Mouse (Mus musculus): ENCODE results near the gene Fbxo44. TPM values are rescaled to one million over a fixed set of nuclear protein-coding genes. Genes with fewer than 3 reads are reported as not detected.
"Not testable (repeated sequence)": the region's sequence is repeated elsewhere in the genome, so short reads cannot be mapped to it uniquely, and the experiment has no call there.

Gene Fbxo44
- 82.2 and 82.5 TPM in 2 replicates for polyA plus RNA-seq (2014; fragmentation: Nextera tagmentation; extraction: Ambion mirVana)

DNA sequence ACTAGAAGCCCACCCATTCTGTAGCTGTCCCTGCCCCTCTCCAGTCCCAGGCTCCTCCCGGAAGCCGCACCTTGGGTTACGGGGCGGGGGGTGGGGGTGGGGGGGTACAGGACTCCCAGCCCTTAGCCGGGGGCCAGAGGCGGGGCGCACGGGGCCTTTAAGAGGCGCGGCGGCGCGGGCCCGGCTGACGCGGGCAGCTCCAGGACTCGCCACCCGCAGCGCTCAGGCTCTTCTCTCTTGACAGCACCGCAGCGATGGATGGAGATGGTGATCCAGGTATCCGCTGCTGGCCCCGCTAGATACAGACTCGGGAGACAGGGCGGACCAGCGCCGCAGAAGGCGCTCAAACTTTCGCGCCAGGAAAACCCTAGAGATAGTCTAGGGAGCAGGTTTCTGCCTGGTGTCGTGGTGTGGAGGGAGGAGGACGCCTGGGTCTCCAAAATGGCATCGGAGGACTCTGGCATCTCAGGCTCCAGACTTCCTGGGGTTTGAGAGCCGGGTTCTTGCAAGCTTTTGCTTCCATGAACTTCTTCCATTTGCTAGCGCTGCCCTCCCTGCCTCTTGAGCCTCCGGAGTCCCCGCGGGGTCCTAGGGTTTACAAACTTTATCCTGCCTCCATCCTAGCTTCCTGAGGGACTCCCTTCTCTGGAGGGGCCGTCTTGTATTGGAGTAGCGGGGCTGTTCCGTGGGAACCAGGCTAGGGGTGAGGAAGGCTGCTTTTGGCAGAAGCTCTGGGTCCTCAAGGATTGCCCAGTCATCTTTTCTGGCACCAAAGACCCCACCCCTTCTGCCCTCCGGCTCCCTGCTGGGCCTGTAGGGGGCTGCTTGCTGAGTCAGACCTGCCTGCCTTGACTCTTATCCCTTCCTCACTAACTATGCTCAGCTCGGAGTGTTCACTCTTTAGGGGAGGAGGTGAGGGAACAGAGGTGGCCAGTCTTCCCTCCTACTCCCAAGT lies at the start of gene Fbxo44, which contains the start of gene Fbxo2:
TSS of gene Fbxo44 (minus strand) at position 47 of the 955 bp plus-strand sequence.
TSS of gene Fbxo2 (plus strand) at position 186 of the 955 bp plus-strand sequence.
- 1% methylated on average over 43 of the region's 43 CpGs for WGBS
- Histone ChIP-seq H3K36me3 (ENCODE audit: control insufficient read depth, insufficient read depth, low read length) (peaks cover 5% of the 10 kb centered on the region; the same call in 1 of the 2 replicates), H3K4me3 (ENCODE audit: low read depth, low read length) (peak within 1 kb of the TSS; percentile 73), H3K9me3 (ENCODE audit: control insufficient read depth, low read length) (no peaks in the 10 kb centered on the region), H3K27me3 (ENCODE audit: control insufficient read depth, insufficient read depth, low read length) (peaks cover 48% of the 10 kb centered on the region), H3K27ac (ENCODE audit: low read depth, low read length) (peak within 1 kb of the TSS; percentile 91), H3K9ac (ENCODE audit: low read depth, low read length) (peak within 1 kb of the TSS; percentile 85), H3K4me1 (replicated peaks; ENCODE audit: control insufficient read depth, insufficient read depth, low read length) (peaks cover 14% of the 10 kb centered on the region), H3K4me2 (replicated peaks; ENCODE audit: low read depth, low read length) (peak within 1 kb of the TSS; percentile 93)
- DNase-seq (ENCODE audit: low spot score) (peak; percentile 61), ATAC-seq (ENCODE audit: low FRiP score) (no peak; the same call in 1 of the 2 replicates)

DNA sequence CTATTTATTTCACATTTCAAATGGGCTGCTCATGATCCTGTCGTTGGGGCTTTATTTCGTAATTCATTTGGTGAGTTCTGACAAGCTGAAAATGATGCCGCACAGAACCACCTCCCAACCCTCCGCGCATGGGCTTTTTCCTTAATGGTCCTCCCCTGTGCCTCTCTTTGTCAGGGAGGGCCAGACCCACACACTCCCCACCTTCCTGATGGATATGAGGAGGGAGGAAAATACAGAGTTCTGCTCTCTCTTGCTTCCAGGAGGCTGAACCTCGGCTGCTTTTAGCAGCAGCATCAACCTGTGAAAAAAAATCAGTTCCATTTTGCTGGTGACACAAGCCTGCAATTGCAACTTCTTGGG lies 44.6 kb upstream of the Fbxo44 start:
- no peaks in the 10 kb centered on the region for H3K36me3 ChIP-seq (ENCODE audit: control insufficient read depth, insufficient read depth, low read length)
- 58% methylated on average over 6 of the region's 6 CpGs for WGBS
- H3K27ac ChIP-seq (ENCODE audit: low read depth, low read length), result 0 out of 2 replicates have a peak overlapping the region, but pooled peaks have one; percentile 21
- H3K9ac ChIP-seq (ENCODE audit: low read depth, low read length), result no peak overlapping the region
- no peak overlapping the region for H3K4me2 ChIP-seq (replicated peaks; ENCODE audit: low read depth, low read length)
- H3K4me1 ChIP-seq (replicated peaks; ENCODE audit: control insufficient read depth, insufficient read depth, low read length), result no peaks in the 10 kb centered on the region
- no peak for ATAC-seq (ENCODE audit: low FRiP score)
- H3K9me3 ChIP-seq (ENCODE audit: control insufficient read depth, low read length), result no peaks in the 10 kb centered on the region
- DNase-seq (ENCODE audit: low spot score), result no peak
- no peak overlapping the region for H3K4me3 ChIP-seq (ENCODE audit: low read depth, low read length)
- no peaks in the 10 kb centered on the region for H3K27me3 ChIP-seq (ENCODE audit: control insufficient read depth, insufficient read depth, low read length)

DNA sequence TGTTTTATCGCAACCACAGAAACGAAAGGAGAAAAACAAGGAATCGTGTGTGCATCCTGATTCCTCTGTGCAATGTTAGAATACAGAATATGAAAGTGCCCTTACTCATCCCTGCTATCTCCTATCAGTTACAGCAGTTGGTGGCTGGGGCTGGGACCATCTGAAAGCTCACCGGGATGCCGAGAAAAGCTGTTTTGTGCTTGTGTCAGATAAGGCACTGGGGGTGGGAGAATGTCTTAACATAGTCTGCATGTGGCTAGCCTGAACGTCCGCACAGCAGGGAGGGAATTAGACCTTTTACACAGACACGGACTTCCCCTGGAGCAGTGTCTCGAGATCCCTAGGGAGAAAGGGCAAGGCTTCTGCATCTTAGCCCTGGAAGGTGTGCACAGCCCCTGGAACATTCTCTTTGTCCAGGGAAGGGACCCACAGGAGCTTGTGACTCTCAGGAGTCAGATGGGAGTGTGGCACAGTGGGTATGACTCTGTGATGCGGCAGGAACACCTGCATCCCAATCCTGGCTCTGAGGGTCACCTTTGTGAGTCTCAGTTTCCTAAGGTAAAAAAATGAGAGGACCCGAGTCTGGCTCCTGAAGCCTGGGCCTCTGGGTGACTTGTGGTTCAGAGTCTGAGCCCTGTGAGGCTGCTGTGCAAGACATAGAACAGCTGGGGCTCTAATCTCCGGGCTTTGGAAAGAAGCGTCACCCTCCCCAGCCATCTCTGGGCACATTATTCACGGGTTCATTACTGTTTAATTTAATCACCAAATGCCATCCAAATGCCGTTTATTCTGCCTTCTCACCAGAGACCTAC lies 44.0 kb upstream of the Fbxo44 start:
- ATAC-seq (ENCODE audit: low FRiP score) (no peak), DNase-seq (ENCODE audit: low spot score) (no peak)
- Histone ChIP-seq H3K4me3 (ENCODE audit: low read depth, low read length) (no peak overlapping the region), H3K27me3 (ENCODE audit: control insufficient read depth, insufficient read depth, low read length) (no peaks in the 10 kb centered on the region), H3K27ac (ENCODE audit: low read depth, low read length) (0 out of 2 replicates have a peak overlapping the region, but pooled peaks have one; percentile 21), H3K36me3 (ENCODE audit: control insufficient read depth, insufficient read depth, low read length) (no peaks in the 10 kb centered on the region), H3K4me2 (replicated peaks; ENCODE audit: low read depth, low read length) (no peak overlapping the region), H3K9ac (ENCODE audit: low read depth, low read length) (no peak overlapping the region), H3K4me1 (replicated peaks; ENCODE audit: control insufficient read depth, insufficient read depth, low read length) (no peaks in the 10 kb centered on the region), H3K9me3 (ENCODE audit: control insufficient read depth, low read length) (no peaks in the 10 kb centered on the region)
- 59% methylated on average over 15 of the region's 15 CpGs for WGBS

DNA sequence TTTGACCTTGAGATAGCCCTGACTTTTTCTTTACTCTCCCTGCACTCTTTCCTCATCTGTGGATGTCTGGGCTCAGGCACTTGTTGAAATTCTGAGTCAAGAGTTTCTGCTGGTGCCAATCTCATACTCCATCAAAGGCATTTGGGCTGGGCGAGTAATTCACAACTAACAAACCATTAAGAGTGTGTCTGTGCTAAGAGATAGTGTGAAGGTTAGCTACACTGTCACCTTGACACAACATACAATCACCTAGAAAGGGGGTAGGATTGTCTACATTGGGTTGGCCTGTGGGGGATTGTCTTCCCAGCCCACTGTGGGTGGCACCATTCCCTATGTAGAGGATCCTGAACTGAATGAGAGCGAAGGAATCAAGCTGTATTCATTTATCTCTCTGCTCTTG lies 43.3 kb upstream of the Fbxo44 start:
- 95% methylated on average over 2 of the region's 2 CpGs for WGBS

GRCm38 (mm10) chr4:148198721-148199120 lies 38.4 kb upstream of the Fbxo44 start:
- Histone ChIP-seq H3K27me3 (ENCODE audit: control insufficient read depth, insufficient read depth, low read length) (no peaks in the 10 kb centered on the region), H3K4me2 (replicated peaks; ENCODE audit: low read depth, low read length) (no peak overlapping the region), H3K9me3 (ENCODE audit: control insufficient read depth, low read length) (no peaks in the 10 kb centered on the region), H3K36me3 (ENCODE audit: control insufficient read depth, insufficient read depth, low read length) (no peaks in the 10 kb centered on the region), H3K4me3 (ENCODE audit: low read depth, low read length) (no peak overlapping the region), H3K4me1 (replicated peaks; ENCODE audit: control insufficient read depth, insufficient read depth, low read length) (no peaks in the 10 kb centered on the region), H3K27ac (ENCODE audit: low read depth, low read length) (no peak overlapping the region), H3K9ac (ENCODE audit: low read depth, low read length) (no peak overlapping the region)
- ATAC-seq (ENCODE audit: low FRiP score) (no peak), DNase-seq (ENCODE audit: low spot score) (no peak)
- WGBS, result 55% methylated on average over 10 of the region's 10 CpGs

More for the DNA sequence above, 43.3 kb upstream of the Fbxo44 start:
- H3K4me2 ChIP-seq (replicated peaks; ENCODE audit: low read depth, low read length), result no peak overlapping the region
- H3K9ac ChIP-seq (ENCODE audit: low read depth, low read length), result no peak overlapping the region
- DNase-seq (ENCODE audit: low spot score) (no peak), ATAC-seq (ENCODE audit: low FRiP score) (no peak)
- no peaks in the 10 kb centered on the region for H3K9me3 ChIP-seq (ENCODE audit: control insufficient read depth, low read length)
- no peak overlapping the region for H3K4me3 ChIP-seq (ENCODE audit: low read depth, low read length)
- H3K36me3 ChIP-seq (ENCODE audit: control insufficient read depth, insufficient read depth, low read length), result no peaks in the 10 kb centered on the region
- H3K4me1 ChIP-seq (replicated peaks; ENCODE audit: control insufficient read depth, insufficient read depth, low read length), result no peaks in the 10 kb centered on the region
- no peak overlapping the region for H3K27ac ChIP-seq (ENCODE audit: low read depth, low read length)
- H3K27me3 ChIP-seq (ENCODE audit: control insufficient read depth, insufficient read depth, low read length), result no peaks in the 10 kb centered on the region

DNA sequence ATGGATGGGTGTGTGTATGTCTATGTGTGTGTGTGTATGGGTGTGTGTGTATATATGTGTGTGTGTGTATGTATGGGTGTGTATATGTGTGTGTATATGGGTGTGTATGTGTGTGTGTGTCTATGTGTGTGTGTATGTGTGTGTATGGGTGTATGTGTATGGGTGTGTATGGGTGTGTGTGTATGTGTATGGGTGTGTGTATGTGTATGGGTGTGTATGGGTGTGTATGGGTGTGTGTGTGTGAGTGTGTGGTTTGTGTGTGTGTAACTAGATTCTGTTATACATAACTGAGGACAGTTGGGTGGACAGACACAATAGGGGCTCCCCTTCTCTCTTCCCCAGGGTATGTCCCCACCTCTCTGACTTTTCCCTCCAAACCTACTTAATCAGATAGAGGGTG lies 34.1 kb upstream of the Fbxo44 start:
- Histone ChIP-seq H3K9ac (ENCODE audit: low read depth, low read length) (no peak overlapping the region), H3K4me2 (replicated peaks; ENCODE audit: low read depth, low read length) (no peak overlapping the region), H3K27ac (ENCODE audit: low read depth, low read length) (no peak overlapping the region), H3K9me3 (ENCODE audit: control insufficient read depth, low read length) (no peaks in the 10 kb centered on the region), H3K4me1 (replicated peaks; ENCODE audit: control insufficient read depth, insufficient read depth, low read length) (no peaks in the 10 kb centered on the region), H3K27me3 (ENCODE audit: control insufficient read depth, insufficient read depth, low read length) (no peaks in the 10 kb centered on the region), H3K36me3 (ENCODE audit: control insufficient read depth, insufficient read depth, low read length) (no peaks in the 10 kb centered on the region), H3K4me3 (ENCODE audit: low read depth, low read length) (no peak overlapping the region)
- ATAC-seq (ENCODE audit: low FRiP score) (no peak), DNase-seq (ENCODE audit: low spot score) (no peak)

DNA sequence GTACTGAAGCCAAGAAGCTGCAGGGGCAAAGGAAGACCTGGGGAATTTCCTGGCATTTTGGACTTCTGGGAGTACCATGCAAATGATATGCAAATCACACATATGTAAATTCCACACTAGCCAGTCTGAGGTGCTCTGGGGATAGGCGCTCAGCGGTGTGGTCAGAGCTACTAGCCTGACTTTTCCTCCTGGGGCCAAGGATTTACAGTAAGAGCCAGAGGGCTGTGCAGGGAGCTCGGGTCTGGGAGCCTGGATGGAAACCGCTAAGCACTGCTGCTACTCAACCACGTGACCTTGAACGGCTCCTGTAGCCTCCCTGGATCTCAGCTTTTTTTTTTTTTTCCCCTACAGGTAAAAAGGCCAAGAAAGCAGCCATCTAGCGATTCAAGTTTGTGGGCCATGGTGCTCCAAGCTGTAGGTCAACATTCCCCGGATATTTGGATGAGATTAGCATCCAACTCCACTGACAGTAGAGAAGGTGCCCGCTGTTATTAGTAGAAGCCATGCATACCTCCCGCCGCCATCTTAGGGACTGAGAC lies 32.5 kb upstream of the Fbxo44 start:
- Histone ChIP-seq H3K4me3 (ENCODE audit: low read depth, low read length) (no peak overlapping the region), H3K9me3 (ENCODE audit: control insufficient read depth, low read length) (no peaks in the 10 kb centered on the region), H3K9ac (ENCODE audit: low read depth, low read length) (no peak overlapping the region), H3K27me3 (ENCODE audit: control insufficient read depth, insufficient read depth, low read length) (no peaks in the 10 kb centered on the region), H3K4me2 (replicated peaks; ENCODE audit: low read depth, low read length) (no peak overlapping the region), H3K4me1 (replicated peaks; ENCODE audit: control insufficient read depth, insufficient read depth, low read length) (no peaks in the 10 kb centered on the region), H3K27ac (ENCODE audit: low read depth, low read length) (no peak overlapping the region), H3K36me3 (ENCODE audit: control insufficient read depth, insufficient read depth, low read length) (no peaks in the 10 kb centered on the region)
- ATAC-seq (ENCODE audit: low FRiP score), result no peak
- WGBS, result 35% methylated on average over 11 of the region's 11 CpGs
- DNase-seq (ENCODE audit: low spot score), result no peak

- not testable (repeated sequence) for H3K36me3 ChIP-seq (ENCODE audit: control insufficient read depth, insufficient read depth, low read length); ATAC-seq (ENCODE audit: low FRiP score); DNase-seq (ENCODE audit: low spot score); H3K27me3 ChIP-seq (ENCODE audit: control insufficient read depth, insufficient read depth, low read length); H3K4me2 ChIP-seq (replicated peaks; ENCODE audit: low read depth, low read length); H3K4me3 ChIP-seq (ENCODE audit: low read depth, low read length); H3K9ac ChIP-seq (ENCODE audit: low read depth, low read length); H3K4me1 ChIP-seq (replicated peaks; ENCODE audit: control insufficient read depth, insufficient read depth, low read length); H3K9me3 ChIP-seq (ENCODE audit: control insufficient read depth, low read length); H3K27ac ChIP-seq (ENCODE audit: low read depth, low read length)
- 88% methylated on average over 1 of the region's 1 CpGs for WGBS
Measured at GRCm38 (mm10) chr4:148188767-148189166, 28.5 kb upstream of the Fbxo44 start.
